Mouse (Mus musculus) gastrocnemius, adult 18-20 months (tissue): ENCODE results near the gene Tspan12. TPM values are rescaled to one million over a fixed set of nuclear protein-coding genes. Genes with fewer than 3 reads are reported as not detected.

Source experiments
- DNase-seq: peaks from one replicate; pipeline ENCODE4 v3.0.0; 2021; ENCODE audit warnings: low spot score
- total RNA-seq, 2 experiments: library from RNA; stranded (reverse); gene quantifications; 2 replicates each; pipeline ENCODE4 v1.2.3; 2021

Tspan12 gene
- total RNA-seq, 2 experiments from 2014 or later, result 11.7 to 13.3 TPM

DNA sequence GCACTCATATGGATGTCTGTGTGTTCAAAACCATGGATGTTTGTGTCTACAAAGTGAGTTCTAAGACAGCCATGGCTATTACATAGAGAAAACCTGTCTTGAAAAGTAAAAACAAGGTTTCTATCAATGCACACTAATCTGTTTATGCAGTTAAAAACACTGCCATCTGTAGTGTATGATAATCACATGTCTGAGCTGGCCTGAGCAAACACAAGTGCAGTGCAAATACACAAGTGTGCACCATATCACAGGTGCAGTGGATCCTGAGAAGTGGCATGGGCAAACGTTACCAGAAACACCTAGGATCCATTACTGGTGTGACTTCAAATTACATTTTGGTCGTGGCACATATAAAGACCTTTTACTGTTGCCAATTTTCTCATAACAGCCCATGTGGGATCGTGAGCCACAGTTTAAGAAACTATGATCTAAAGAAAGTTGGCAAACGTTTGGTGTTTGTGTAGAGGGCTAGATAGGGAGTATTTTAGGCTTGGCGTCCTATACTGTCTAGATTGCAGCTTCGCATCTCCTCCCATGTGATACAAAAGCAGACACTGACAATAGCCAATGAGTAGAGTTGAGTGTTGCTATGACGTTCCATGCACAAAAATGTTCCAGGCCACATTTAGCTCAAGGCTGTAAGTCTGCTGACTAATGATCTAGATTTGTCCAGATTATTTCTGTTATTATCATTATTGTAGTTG, 78.0 kb downstream of the Tspan12 start:
- DNase-seq, result no peak

DNA sequence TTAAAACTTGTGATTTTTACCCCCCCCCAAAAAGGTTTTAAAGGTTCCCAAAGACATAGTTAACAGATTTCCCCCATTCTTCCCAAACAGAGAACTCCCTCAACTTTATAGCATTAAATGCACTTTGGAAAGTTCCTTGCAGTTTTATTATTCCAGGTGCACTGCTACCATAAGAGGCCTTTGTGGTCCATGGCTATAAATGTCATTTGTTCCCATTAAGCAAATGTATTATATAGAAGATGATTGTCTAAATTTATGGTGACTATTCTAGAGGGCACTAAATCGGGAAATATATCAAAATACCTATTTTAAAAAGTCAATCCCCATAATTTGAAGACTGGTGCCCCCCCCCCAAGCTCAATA, 82.9 kb downstream of the Tspan12 start:
- DNase-seq, result no peak

DNA sequence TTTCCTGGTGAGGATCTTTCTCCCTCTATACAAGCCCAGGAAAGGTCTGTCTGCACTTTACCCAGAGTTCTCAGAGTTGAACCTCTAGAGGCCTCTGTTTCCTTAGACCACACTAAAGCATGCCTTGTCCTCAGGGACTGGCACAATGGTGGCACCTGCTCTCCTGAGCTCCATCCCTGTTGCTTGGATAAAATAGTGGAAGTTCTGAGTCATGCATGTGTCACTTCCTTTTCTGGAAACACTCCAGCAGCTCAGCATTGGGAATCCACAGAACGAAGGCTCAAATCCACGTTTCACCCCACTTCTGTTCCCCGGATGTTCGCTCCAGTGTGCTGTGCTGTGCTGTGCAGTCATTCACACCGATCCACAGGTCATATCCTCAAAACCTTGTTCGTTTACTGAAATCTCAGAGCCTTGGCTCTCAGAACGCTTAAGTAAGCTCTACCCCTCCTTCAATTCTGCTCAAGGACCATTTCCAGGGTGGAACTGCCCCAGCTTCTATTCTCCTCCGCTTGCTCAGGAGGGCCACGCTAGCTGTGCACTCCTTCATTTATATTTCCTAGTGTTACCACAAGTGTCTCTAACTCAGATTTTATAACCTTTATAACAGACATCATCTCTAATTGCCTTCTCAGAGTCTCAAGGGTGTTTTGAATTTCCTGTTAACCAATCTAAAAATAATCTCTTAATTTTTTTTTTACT, 83.4 kb downstream of the Tspan12 start:
- peak; percentile 2 for DNase-seq

DNA sequence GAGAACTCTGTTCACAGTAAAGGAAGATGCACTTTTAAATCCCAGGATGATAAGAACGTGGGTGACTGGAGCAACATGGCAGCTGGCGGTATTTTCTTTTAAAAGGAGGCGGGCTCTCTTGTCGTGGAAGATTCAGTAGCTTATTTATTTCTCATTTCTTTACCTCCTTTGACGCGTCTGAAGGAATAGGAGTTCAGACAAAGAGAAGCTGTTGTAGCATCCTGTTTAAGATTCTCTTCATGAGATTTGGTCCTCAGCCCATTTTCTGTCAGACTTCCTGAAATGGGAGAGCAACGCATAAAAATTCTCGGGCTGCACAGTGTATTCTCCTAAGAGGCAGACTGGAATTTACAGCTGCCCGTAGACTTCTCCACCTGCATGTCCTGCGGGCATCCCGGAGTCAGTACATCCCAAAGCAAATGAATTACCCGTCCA, 84.5 kb downstream of the Tspan12 start:
- no peak for DNase-seq

DNA sequence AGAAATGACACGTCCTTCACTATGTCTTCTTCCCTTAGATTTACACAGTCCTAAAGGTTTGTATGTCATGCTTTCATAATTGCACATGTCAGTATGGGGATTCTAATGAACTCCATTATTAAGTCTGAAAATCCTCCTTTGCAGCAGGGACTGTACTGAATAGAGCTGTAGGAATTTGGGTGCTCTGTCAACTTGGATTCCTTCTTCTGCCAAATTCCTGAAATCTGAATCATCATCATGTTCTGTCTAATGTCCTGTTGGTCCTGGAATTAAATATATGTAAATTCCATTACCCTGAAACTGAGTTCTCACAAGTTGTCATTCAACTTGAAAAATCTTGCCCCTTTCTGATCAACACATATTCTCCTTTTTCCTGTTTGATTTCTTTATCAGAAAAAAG, 104.8 kb downstream of the Tspan12 start:
- DNase-seq, result no peak

DNA sequence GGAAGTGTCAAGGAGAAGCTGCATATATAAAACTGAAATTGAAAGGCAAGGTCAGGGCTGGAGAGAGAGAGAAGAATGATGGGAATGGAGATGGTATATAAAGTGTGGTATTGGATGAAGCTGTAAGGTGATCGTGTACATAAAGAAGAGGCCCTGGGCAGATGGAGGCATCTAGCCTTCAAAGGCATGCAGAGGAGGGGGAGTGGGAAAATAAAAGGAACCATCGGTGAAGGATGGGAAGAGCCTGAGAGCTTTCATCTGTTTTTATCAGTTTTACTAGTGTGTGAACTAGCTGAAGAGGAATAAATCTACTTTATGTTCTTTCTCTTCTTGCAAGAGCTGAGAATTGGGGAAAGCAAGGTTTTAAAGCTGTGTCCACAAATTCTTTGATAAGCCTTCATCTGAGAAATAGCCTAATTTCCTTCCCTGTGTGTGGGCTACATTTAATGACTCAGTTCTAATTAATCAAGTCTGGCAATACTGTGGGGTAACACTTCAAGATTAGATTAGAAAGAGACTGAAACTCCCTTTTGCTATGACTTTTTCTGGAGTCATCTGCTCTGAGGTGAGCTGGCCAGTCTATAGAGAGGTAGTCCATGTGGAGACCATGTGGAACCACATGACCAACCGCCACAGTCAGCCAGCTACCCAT, 107.6 kb downstream of the Tspan12 start:
- no peak for DNase-seq

DNA sequence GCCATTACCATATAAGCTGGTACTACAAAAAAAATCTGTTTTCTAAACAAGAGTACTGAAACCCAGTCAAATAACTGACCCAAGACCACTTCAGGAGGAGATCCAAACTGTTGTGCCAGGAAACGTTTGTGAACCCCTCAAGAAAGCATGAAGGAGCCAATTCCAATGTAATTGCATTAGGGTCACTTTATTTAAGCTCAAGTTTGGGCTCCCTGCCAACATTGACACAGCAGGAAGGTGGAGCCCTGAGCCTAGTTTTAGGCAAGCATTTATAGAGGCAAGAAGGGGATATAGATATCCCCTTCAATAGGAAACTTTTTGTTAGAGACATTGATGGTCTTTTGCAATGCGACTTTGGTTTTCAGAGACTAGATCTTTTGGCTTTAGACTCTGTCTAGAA, 111.7 kb downstream of the Tspan12 start:
- DNase-seq, result no peak

DNA sequence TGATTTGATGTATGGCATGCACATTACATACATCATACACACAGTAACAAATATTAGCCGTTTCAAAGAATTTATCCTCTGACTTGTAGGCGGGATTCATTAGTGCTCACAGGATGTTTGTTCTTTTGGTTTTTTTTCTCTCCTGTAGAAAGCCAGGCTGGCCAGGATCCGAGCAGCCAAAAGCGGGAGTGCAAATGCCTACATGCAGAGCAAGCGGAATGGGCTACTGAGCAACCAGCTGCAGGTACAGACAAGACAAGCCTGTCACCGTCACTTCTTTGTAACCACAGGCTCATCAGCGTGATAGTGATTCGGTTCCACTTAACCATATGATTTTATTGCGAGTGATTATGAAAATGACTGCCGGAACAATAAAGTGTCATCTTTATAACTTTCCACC, 130.1 kb downstream of the Tspan12 start:
- no peak for DNase-seq

Other genes starting within 250 kb of the Tspan12 start
- 10 to 100 TPM in 1 of 2 experiments, 1 to 10 TPM in 1; 7.5 to 10.0 TPM for gene Ing3, start 97.1 kb upstream of the Tspan12 start, total RNA-seq
- gene Cped1, start 133.4 kb upstream of the Tspan12 start, total RNA-seq, result 10 to 100 TPM; 20.8 to 26.4 TPM